Mouse (Mus musculus) heart, embryonic 15.5 days (tissue): Measurements from ENCODE around the gene Tanc2. TPM values are rescaled to one million over a fixed set of nuclear protein-coding genes. Genes with fewer than 3 reads are reported as not detected.

ENCODE experiments used
- ATAC-seq: fragments of 200-750 bp; cut with Nextera tagmentation; replicated peaks from 2 replicates; pipeline ENCODE4 v1.8.0; 2017; ENCODE audit warnings: low read depth, moderate TSS enrichment; ENCODE audit not compliant: insufficient number of reproducible peaks, insufficient read depth, low FRiP score
- H3K27ac ChIP-seq: fragments of 300-500 bp; sonication (generic); 2 replicates; pipeline ENCODE4 v1.5.1; 2015; ENCODE audit warnings: mild to moderate bottlenecking, inconsistent platforms
- H3K27me3 ChIP-seq: fragments of 300-500 bp; sonication (generic); 2 replicates; pipeline ENCODE4 v1.6.1; 2015; ENCODE audit warnings: inconsistent platforms
- H3K36me3 ChIP-seq: fragments of 300-500 bp; sonication (generic); 2 replicates; pipeline ENCODE4 v1.6.1; 2015; ENCODE audit warnings: mild to moderate bottlenecking, inconsistent platforms
- H3K4me1 ChIP-seq: fragments of 300-500 bp; sonication (generic); replicated peaks from 2 replicates; pipeline ENCODE4 v1.6.1; 2015; ENCODE audit warnings: inconsistent platforms
- H3K4me2 ChIP-seq: fragments of 300-500 bp; sonication (generic); 2 replicates; pipeline ENCODE4 v1.6.1; 2015; ENCODE audit warnings: inconsistent platforms, mild to moderate bottlenecking, moderate library complexity
- H3K4me3 ChIP-seq: fragments of 300-500 bp; sonication (generic); 2 replicates; pipeline ENCODE4 v1.5.1; 2015; ENCODE audit warnings: mild to moderate bottlenecking, inconsistent platforms
- H3K9ac ChIP-seq: fragments of 300-500 bp; sonication (generic); 2 replicates; pipeline ENCODE4 v1.6.1; 2015; ENCODE audit warnings: mild to moderate bottlenecking, inconsistent platforms
- H3K9me3 ChIP-seq: fragments of 300-500 bp; sonication (generic); replicated peaks from 2 replicates; pipeline ENCODE4 v1.6.1; 2016; ENCODE audit warnings: inconsistent platforms
- WGBS: fragments of 180-500 bp; shearing (Covaris S2); methylation state at CpG from one replicate; pipeline ENCODE4 v1.1.7; 2015; ENCODE audit warnings: mixed read lengths; 5-methylcytosine and 5-hydroxymethylcytosine counted together
- polyA plus RNA-seq: library from polyadenylated mRNA; unstranded; fragments of >200 nt; fragmentation: Nextera tagmentation; extraction: Ambion mirVana; gene quantifications from 2 replicates; pipeline ENCODE4 v1.2.1, GENCODE M21; 2015

Gene Tanc2
- polyA plus RNA-seq, 1 experiment from 2014 or later: 12.4 TPM

DNA sequence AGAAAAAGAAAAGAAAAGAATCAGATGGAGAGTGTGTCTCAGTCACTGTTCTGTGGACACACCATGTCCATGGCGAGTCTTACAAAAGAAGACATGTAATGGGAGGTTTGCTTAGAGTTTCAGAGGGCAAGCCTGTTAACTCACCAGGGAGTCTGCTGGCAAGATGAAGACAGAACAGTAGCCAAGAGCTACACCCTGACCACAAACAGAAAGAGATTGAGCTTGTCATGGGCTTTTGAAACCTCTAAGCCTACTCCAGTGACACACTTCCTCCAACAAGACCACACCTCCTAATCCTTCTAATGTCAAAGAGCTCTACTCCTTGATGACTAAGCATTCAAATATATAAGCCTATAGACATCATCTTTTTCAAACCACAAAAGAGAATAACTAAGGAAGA is 317.6 kb downstream of the Tanc2 start:
- H3K27me3 ChIP-seq: no peaks in the 10 kb centered on the region
- H3K4me1 ChIP-seq: peaks cover 11% of the 10 kb centered on the region
- no peak overlapping the region for H3K27ac ChIP-seq
- H3K4me3 ChIP-seq: no peak overlapping the region
- no peak overlapping the region for H3K4me2 ChIP-seq
- ATAC-seq: no peak
- peaks cover 6% of the 10 kb centered on the region; the same call in 1 of the 2 replicates for H3K36me3 ChIP-seq
- WGBS: 76% methylated on average over 1 of the region's 1 CpGs
- H3K9ac ChIP-seq: no peak overlapping the region
- H3K9me3 ChIP-seq: no peaks in the 10 kb centered on the region

- 77% methylated on average over 8 of the region's 8 CpGs for WGBS
- Histone ChIP-seq H3K9me3 (no peaks in the 10 kb centered on the region), H3K4me2 (no peak overlapping the region), H3K27me3 (no peaks in the 10 kb centered on the region), H3K36me3 (peaks cover 15% of the 10 kb centered on the region), H3K4me3 (no peak overlapping the region), H3K9ac (no peak overlapping the region), H3K27ac (no peak overlapping the region), H3K4me1 (peaks cover 9% of the 10 kb centered on the region)
- ATAC-seq: no peak
Observed at GRCm38 (mm10) chr11:105908926-105909325, 319.1 kb downstream of the Tanc2 start.

GRCm38 (mm10) chr11:105909617-105910016 is 319.8 kb downstream of the Tanc2 start:
- no peak overlapping the region for H3K27ac ChIP-seq
- H3K9ac ChIP-seq: no peak overlapping the region
- H3K36me3 ChIP-seq: peaks cover 17% of the 10 kb centered on the region
- H3K4me1 ChIP-seq: peaks cover 9% of the 10 kb centered on the region
- WGBS: 70% methylated on average over 2 of the region's 2 CpGs
- H3K4me2 ChIP-seq: no peak overlapping the region
- H3K9me3 ChIP-seq: no peaks in the 10 kb centered on the region
- no peak overlapping the region for H3K4me3 ChIP-seq
- no peak for ATAC-seq
- no peaks in the 10 kb centered on the region for H3K27me3 ChIP-seq

DNA sequence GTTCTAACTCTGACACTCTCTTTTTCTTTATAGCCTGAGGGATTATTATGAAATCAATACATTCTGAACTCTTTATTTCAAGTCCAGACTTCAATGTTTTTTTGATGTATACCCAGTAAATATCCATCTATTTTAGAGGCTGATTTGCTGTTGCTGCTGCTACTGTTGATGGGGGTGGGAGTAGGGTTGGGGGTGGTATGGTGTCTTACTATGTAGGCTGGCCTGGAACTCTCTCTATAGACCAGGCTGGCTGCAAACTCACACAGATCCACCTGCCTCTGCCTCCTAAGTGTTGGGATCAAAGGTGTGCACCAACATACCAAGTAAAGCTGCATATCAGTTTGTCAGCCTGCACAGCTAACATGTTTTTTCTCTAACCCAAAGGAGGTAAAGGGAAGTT is 321.4 kb downstream of the Tanc2 start:
- H3K4me1 ChIP-seq: peaks cover under 1% of the 10 kb centered on the region; the same call in 1 of the 2 replicates
- no peak overlapping the region for H3K27ac ChIP-seq
- H3K27me3 ChIP-seq: no peaks in the 10 kb centered on the region
- ATAC-seq: no peak
- H3K9me3 ChIP-seq: no peaks in the 10 kb centered on the region
- peaks cover 24% of the 10 kb centered on the region for H3K36me3 ChIP-seq
- no peak overlapping the region for H3K4me3 ChIP-seq
- no peak overlapping the region for H3K4me2 ChIP-seq
- no peak overlapping the region for H3K9ac ChIP-seq

GRCm38 (mm10) chr11:105911592-105912375 is 322.0 kb downstream of the Tanc2 start:
- no peak overlapping the region for H3K9ac ChIP-seq
- H3K4me1 ChIP-seq: no peaks in the 10 kb centered on the region; the same call in 1 of the 2 replicates
- no peak overlapping the region for H3K4me3 ChIP-seq
- no peaks in the 10 kb centered on the region for H3K9me3 ChIP-seq
- H3K27ac ChIP-seq: no peak overlapping the region
- no peak overlapping the region for H3K4me2 ChIP-seq
- no peak for ATAC-seq
- H3K36me3 ChIP-seq: peaks cover 24% of the 10 kb centered on the region
- 31% methylated on average over 4 of the region's 4 CpGs for WGBS
- H3K27me3 ChIP-seq: no peaks in the 10 kb centered on the region

- Histone ChIP-seq H3K36me3 (peaks cover 30% of the 10 kb centered on the region), H3K4me2 (no peak overlapping the region), H3K4me3 (no peak overlapping the region), H3K9ac (no peak overlapping the region), H3K27me3 (no peaks in the 10 kb centered on the region), H3K27ac (no peak overlapping the region), H3K9me3 (no peaks in the 10 kb centered on the region), H3K4me1 (no peaks in the 10 kb centered on the region; the same call in 1 of the 2 replicates)
- WGBS: 67% methylated on average over 5 of the region's 5 CpGs
- ATAC-seq: no peak
Observed at GRCm38 (mm10) chr11:105913580-105913979, 323.8 kb downstream of the Tanc2 start.

- peaks cover 46% of the 10 kb centered on the region for H3K36me3 ChIP-seq
- no peaks in the 10 kb centered on the region for H3K4me1 ChIP-seq
- H3K9ac ChIP-seq: no peak overlapping the region
Observed at GRCm38 (mm10) chr11:105920098-105920785, 330.5 kb downstream of the Tanc2 start.

DNA sequence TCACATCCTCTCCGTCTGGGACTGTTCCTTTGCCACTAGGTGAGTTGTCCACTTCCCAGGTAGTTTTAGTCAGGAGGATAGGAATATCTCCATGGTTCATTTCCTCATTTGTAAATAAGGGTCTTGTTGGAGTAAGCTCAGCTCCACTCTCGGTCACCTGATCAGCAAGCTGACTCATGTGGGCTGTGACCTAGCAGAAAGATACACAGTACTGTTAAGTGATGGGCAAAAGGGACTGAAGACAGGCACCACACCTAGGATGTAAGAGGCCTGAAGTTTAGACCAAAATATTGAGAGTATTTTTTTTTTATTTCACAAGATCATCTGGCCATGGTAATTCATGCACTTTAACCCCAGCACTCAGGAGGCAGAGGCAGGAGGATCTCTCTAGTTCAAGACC is 331.1 kb downstream of the Tanc2 start:
- Histone ChIP-seq H3K9ac (no peak overlapping the region), H3K36me3 (peaks cover 44% of the 10 kb centered on the region), H3K27ac (no peak overlapping the region), H3K9me3 (no peaks in the 10 kb centered on the region), H3K4me2 (no peak overlapping the region), H3K27me3 (no peaks in the 10 kb centered on the region), H3K4me1 (no peaks in the 10 kb centered on the region), H3K4me3 (no peak overlapping the region)
- WGBS: 85% methylated on average over 2 of the region's 2 CpGs
- no peak for ATAC-seq

More at GRCm38 (mm10) chr11:105920098-105920785, 330.5 kb downstream of the Tanc2 start:
- H3K27me3 ChIP-seq: no peaks in the 10 kb centered on the region
- H3K27ac ChIP-seq: no peak overlapping the region
- no peak for ATAC-seq
- no peaks in the 10 kb centered on the region for H3K9me3 ChIP-seq
- H3K4me3 ChIP-seq: no peak overlapping the region
- 71% methylated on average over 3 of the region's 3 CpGs for WGBS
- H3K4me2 ChIP-seq: no peak overlapping the region

- 74% methylated on average over 5 of the region's 5 CpGs for WGBS
- H3K36me3 ChIP-seq: peaks cover 44% of the 10 kb centered on the region
Observed at GRCm38 (mm10) chr11:105921275-105921674, 331.5 kb downstream of the Tanc2 start.

DNA sequence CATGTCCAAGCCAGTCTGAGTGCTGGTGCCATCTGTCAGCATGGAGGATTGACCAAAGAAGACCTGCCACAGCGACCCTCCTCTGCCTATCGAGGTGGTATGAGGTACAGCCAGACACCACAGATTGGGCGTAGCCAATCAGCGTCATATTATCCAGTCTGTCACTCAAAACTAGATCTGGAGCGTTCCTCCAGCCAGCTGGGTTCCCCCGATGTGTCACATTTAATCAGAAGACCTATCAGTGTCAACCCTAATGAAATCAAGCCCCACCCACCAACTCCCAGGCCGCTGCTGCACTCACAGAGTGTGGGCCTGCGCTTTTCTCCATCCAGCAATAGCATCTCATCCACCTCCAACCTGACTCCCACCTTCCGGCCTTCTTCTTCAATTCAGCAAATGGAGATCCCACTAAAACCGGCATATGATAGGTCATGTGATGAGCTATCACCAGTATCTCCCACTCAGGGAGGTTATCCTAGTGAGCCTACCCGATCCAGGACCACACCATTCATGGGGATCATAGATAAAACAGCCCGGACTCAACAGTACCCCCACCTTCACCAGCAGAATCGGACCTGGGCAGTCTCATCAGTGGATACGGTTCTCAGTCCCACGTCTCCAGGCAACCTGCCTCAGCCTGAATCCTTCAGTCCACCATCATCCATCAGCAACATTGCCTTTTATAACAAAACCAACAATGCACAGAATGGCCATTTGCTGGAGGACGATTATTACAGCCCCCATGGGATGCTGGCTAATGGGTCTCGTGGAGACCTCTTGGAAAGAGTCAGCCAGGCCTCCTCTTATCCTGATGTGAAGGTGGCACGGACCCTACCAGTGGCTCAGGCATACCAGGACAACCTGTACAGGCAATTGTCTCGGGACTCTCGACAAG is 333.2 kb downstream of the Tanc2 start:
- WGBS: 88% methylated on average over 20 of the region's 20 CpGs
- ATAC-seq: 0 out of 2 replicates have a peak, but pooled peaks have one; percentile 29
- Histone ChIP-seq H3K36me3 (peaks cover 40% of the 10 kb centered on the region), H3K4me2 (no peak overlapping the region), H3K27ac (no peak overlapping the region), H3K4me3 (no peak overlapping the region), H3K9me3 (no peaks in the 10 kb centered on the region), H3K9ac (no peak overlapping the region), H3K27me3 (no peaks in the 10 kb centered on the region), H3K4me1 (0 out of 2 replicates have a peak, but pooled peaks cover 2% of the 10 kb centered on the region)

More at GRCm38 (mm10) chr11:105921275-105921674, 331.5 kb downstream of the Tanc2 start:
- ATAC-seq: no peak
- Histone ChIP-seq H3K27ac (no peak overlapping the region), H3K9me3 (no peaks in the 10 kb centered on the region), H3K27me3 (no peaks in the 10 kb centered on the region), H3K9ac (no peak overlapping the region), H3K4me2 (no peak overlapping the region), H3K4me1 (no peaks in the 10 kb centered on the region), H3K4me3 (no peak overlapping the region)
